ENCODE assay signal across 24 mouse cellular contexts in the genomic region with DNA sequence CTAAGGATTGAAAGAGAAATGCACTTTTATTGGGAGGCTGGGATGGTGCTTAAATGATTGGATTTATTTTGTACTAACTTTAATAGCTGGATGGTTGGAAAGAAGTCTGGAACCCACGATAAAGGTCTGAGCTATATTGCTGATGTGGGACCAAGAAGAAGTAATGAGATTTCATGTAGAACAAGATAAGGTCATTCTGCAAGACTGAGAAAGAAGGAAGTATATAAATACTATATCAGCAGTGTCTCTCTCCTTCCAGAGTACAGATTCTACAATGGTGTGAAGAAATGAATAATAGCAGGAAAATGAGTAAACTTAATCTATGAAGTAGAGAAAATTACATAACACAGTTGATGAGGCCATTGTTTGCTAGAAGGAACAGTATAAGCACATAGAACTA. TPM values are rescaled to one million over a fixed set of nuclear protein-coding genes. Genes with fewer than 3 reads are reported as not detected.
DNase-seq lines count a peak whose midpoint lies in the region; ATAC-seq and TF ChIP-seq lines count a peak whose summit lies in the region.
"Had no signal": no experiment of that assay in that cellular context is flagged by ENCODE, and none has a peak within 500 bp of the region (broad histone marks: within the 10 kb centered on the region; RNA-seq: fewer than 3 reads in every experiment).

No protein-coding gene starts in this region.

- H3K9ac ChIP-seq in forebrain, embryonic 13.5 days, result 0 out of 2 replicates have a peak overlapping the region, but pooled peaks have one; percentile 50
- H3K9ac ChIP-seq in forebrain, embryonic 11.5 days (ENCODE audit: low read length), result no peak overlapping the region
- no peak overlapping the region for H3K9ac ChIP-seq in intestine, embryonic 15.5 days
- no peak overlapping the region for H3K9ac ChIP-seq in intestine, postnatal 0 days (ENCODE audit: low read depth, low read length)
- H3K9ac ChIP-seq in midbrain, embryonic 15.5 days, result no peak overlapping the region
- no peak overlapping the region for H3K9ac ChIP-seq in liver, embryonic 15.5 days
- H3K9ac ChIP-seq: embryonic facial prominence, embryonic 13.5 days; lung, embryonic 15.5 days; stomach, embryonic 15.5 days had no signal

- TF ChIP-seq CTCF in intestine, postnatal 0 days (IDR thresholded peaks at IDR 0.05; ENCODE audit: low read depth), result no peak

- no peaks in the 10 kb centered on the region for H3K9me3 ChIP-seq in forebrain, embryonic 13.5 days (replicated peaks)
- H3K9me3 ChIP-seq in forebrain, embryonic 11.5 days (ENCODE audit: control insufficient read depth, low read length), result no peaks in the 10 kb centered on the region
- no peaks in the 10 kb centered on the region for H3K9me3 ChIP-seq in intestine, embryonic 15.5 days
- H3K9me3 ChIP-seq in intestine, postnatal 0 days (ENCODE audit: control insufficient read depth), result no peaks in the 10 kb centered on the region
- H3K9me3 ChIP-seq in midbrain, embryonic 10.5 days (replicated peaks), result no peaks in the 10 kb centered on the region; the same call in 1 of the 2 replicates
- no peaks in the 10 kb centered on the region for H3K9me3 ChIP-seq in midbrain, embryonic 15.5 days
- no peaks in the 10 kb centered on the region for H3K9me3 ChIP-seq in liver, embryonic 15.5 days (replicated peaks)
- H3K9me3 ChIP-seq: embryonic facial prominence, embryonic 13.5 days; heart, embryonic 13.5 days; lung, embryonic 15.5 days; stomach, embryonic 15.5 days had no signal

- H3K27ac ChIP-seq in forebrain, embryonic 13.5 days, result no peak overlapping the region
- no peak overlapping the region for H3K27ac ChIP-seq in forebrain, embryonic 11.5 days (ENCODE audit: low read depth, low read length)
- no peak overlapping the region for H3K27ac ChIP-seq in intestine, embryonic 15.5 days
- H3K27ac ChIP-seq in intestine, postnatal 0 days (ENCODE audit: low read depth, low read length), result no peak overlapping the region
- no peak overlapping the region for H3K27ac ChIP-seq in midbrain, embryonic 10.5 days (replicated peaks)
- no peak overlapping the region for H3K27ac ChIP-seq in midbrain, embryonic 15.5 days
- H3K27ac ChIP-seq in liver, embryonic 15.5 days (replicated peaks), result no peak overlapping the region
- H3K27ac ChIP-seq: embryonic facial prominence, embryonic 13.5 days; heart, embryonic 13.5 days; kidney, postnatal 0 days; layer of hippocampus, adult 2 months; lung, embryonic 15.5 days; stomach, embryonic 15.5 days had no signal

- no peak for ATAC-seq in forebrain, embryonic 13.5 days
- no peak for ATAC-seq in forebrain, embryonic 11.5 days (replicated peaks; ENCODE audit: low FRiP score)
- ATAC-seq in intestine, embryonic 15.5 days, result no peak
- no peak for ATAC-seq in intestine, postnatal 0 days
- no peak for ATAC-seq in midbrain, embryonic 15.5 days (replicated peaks)
- no peak for ATAC-seq in liver, embryonic 15.5 days (ENCODE audit: insufficient read depth)
- ATAC-seq: activated CD4-positive, CD25-positive, alpha-beta regulatory T cell, adult 4 months; CD4-positive, CD25-positive, alpha-beta regulatory T cell, adult 4 months; inflammation-experienced regulatory T-cells, adult 6 months had no signal

- peaks cover 34% of the 10 kb centered on the region for H3K4me1 ChIP-seq in forebrain, embryonic 13.5 days
- H3K4me1 ChIP-seq in forebrain, embryonic 11.5 days (replicated peaks; ENCODE audit: control insufficient read depth, insufficient read depth, low read length), result no peaks in the 10 kb centered on the region; the same call in 1 of the 2 replicates
- H3K4me1 ChIP-seq in intestine, embryonic 15.5 days (replicated peaks), result peaks cover 10% of the 10 kb centered on the region; the same call in 1 of the 2 replicates
- no peaks in the 10 kb centered on the region for H3K4me1 ChIP-seq in intestine, postnatal 0 days (replicated peaks; ENCODE audit: control insufficient read depth, insufficient read depth, low read length)
- H3K4me1 ChIP-seq in midbrain, embryonic 10.5 days, result peaks cover 32% of the 10 kb centered on the region
- peaks cover 33% of the 10 kb centered on the region for H3K4me1 ChIP-seq in midbrain, embryonic 15.5 days
- peaks cover 34% of the 10 kb centered on the region for H3K4me1 ChIP-seq in liver, embryonic 15.5 days (replicated peaks)

- no peak for DNase-seq in forebrain, embryonic 11.5 days (ENCODE audit: low spot score)
- DNase-seq in midbrain, embryonic 10.5 days (ENCODE audit: low spot score), result no peak
- no peak for DNase-seq in cerebellum, postnatal 4 days (ENCODE audit: low spot score in 2 of 2)
- DNase-seq: adrenal gland, postnatal 10 days; cerebellum, adult 9-10 months; heart, postnatal 36 days; left cerebral cortex, postnatal 4 days; lung, postnatal 4 days; retina, postnatal 1 day had no signal

- H3K36me3 ChIP-seq in forebrain, embryonic 13.5 days (ENCODE audit: poor library complexity, severe bottlenecking), result peaks cover 26% of the 10 kb centered on the region
- peaks cover 3% of the 10 kb centered on the region; the same call in 1 of the 2 replicates for H3K36me3 ChIP-seq in forebrain, embryonic 11.5 days (ENCODE audit: control insufficient read depth, insufficient read depth, low read length)
- peaks cover 8% of the 10 kb centered on the region for H3K36me3 ChIP-seq in intestine, embryonic 15.5 days
- 0 out of 2 replicates have a peak, but pooled peaks cover 5% of the 10 kb centered on the region for H3K36me3 ChIP-seq in intestine, postnatal 0 days (ENCODE audit: control insufficient read depth, insufficient read depth)
- peaks cover 46% of the 10 kb centered on the region for H3K36me3 ChIP-seq in midbrain, embryonic 10.5 days
- 0 out of 2 replicates have a peak, but pooled peaks cover 8% of the 10 kb centered on the region for H3K36me3 ChIP-seq in midbrain, embryonic 15.5 days (replicated peaks)
- peaks cover 31% of the 10 kb centered on the region for H3K36me3 ChIP-seq in liver, embryonic 15.5 days (replicated peaks)
- H3K36me3 ChIP-seq: stomach, embryonic 15.5 days had no signal

- no peaks in the 10 kb centered on the region for H3K27me3 ChIP-seq in forebrain, embryonic 13.5 days
- no peaks in the 10 kb centered on the region for H3K27me3 ChIP-seq in forebrain, embryonic 11.5 days (ENCODE audit: control insufficient read depth, insufficient read depth, low read length)
- no peaks in the 10 kb centered on the region for H3K27me3 ChIP-seq in intestine, embryonic 15.5 days (replicated peaks)
- no peaks in the 10 kb centered on the region for H3K27me3 ChIP-seq in intestine, postnatal 0 days (replicated peaks; ENCODE audit: control insufficient read depth, insufficient read depth, low read length)
- no peaks in the 10 kb centered on the region for H3K27me3 ChIP-seq in midbrain, embryonic 10.5 days (ENCODE audit: low read depth, poor library complexity, severe bottlenecking)
- H3K27me3 ChIP-seq in midbrain, embryonic 15.5 days (replicated peaks), result no peaks in the 10 kb centered on the region
- H3K27me3 ChIP-seq in liver, embryonic 15.5 days, result no peaks in the 10 kb centered on the region
- H3K27me3 ChIP-seq: embryonic facial prominence, embryonic 13.5 days; heart, embryonic 13.5 days; lung, embryonic 15.5 days; stomach, embryonic 15.5 days had no signal

- WGBS in forebrain, embryonic 13.5 days, result 95% methylated on average over 1 of the region's 1 CpGs
- 98% methylated on average over 1 of the region's 1 CpGs for WGBS in forebrain, embryonic 11.5 days
- WGBS in intestine, embryonic 15.5 days, result 89% methylated on average over 1 of the region's 1 CpGs
- 40% methylated on average over 1 of the region's 1 CpGs for WGBS in intestine, postnatal 0 days
- WGBS in midbrain, embryonic 10.5 days, result 98% methylated on average over 1 of the region's 1 CpGs
- 95% methylated on average over 1 of the region's 1 CpGs for WGBS in midbrain, embryonic 15.5 days
- WGBS in liver, embryonic 15.5 days (ENCODE audit: insufficient replicate concordance), result 79% methylated on average over 1 of the region's 1 CpGs

- H3K4me2 ChIP-seq in forebrain, embryonic 13.5 days, result peak overlapping the region; percentile 66
- H3K4me2 ChIP-seq in forebrain, embryonic 11.5 days (ENCODE audit: low read depth, low read length, severe bottlenecking), result no peak overlapping the region
- 0 out of 2 replicates have a peak overlapping the region, but pooled peaks have one; percentile 67 for H3K4me2 ChIP-seq in intestine, embryonic 15.5 days (replicated peaks)
- H3K4me2 ChIP-seq in intestine, postnatal 0 days (replicated peaks; ENCODE audit: low read depth), result no peak overlapping the region
- H3K4me2 ChIP-seq in midbrain, embryonic 15.5 days, result no peak overlapping the region
- peak overlapping the region; percentile 67 for H3K4me2 ChIP-seq in liver, embryonic 15.5 days
- H3K4me2 ChIP-seq: lung, embryonic 15.5 days had no signal

- no peak overlapping the region for H3K4me3 ChIP-seq in forebrain, embryonic 13.5 days
- H3K4me3 ChIP-seq in forebrain, embryonic 11.5 days (ENCODE audit: low read depth, low read length), result no peak overlapping the region
- no peak overlapping the region for H3K4me3 ChIP-seq in intestine, embryonic 15.5 days (replicated peaks)
- no peak overlapping the region for H3K4me3 ChIP-seq in intestine, postnatal 0 days (ENCODE audit: low read depth, low read length)
- H3K4me3 ChIP-seq in midbrain, embryonic 10.5 days, result peak overlapping the region; percentile 84; the same call in 1 of the 2 replicates
- H3K4me3 ChIP-seq in midbrain, embryonic 15.5 days, result no peak overlapping the region
- peak overlapping the region; percentile 74; the same call in 1 of the 2 replicates for H3K4me3 ChIP-seq in liver, embryonic 15.5 days (replicated peaks)
- H3K4me3 ChIP-seq: embryonic facial prominence, embryonic 13.5 days; heart, embryonic 13.5 days; layer of hippocampus, adult 2 months; lung, embryonic 15.5 days; myocyte; stomach, embryonic 15.5 days had no signal

RNA-seq across cellular contexts. Expression of a gene that starts 2.8 kb away (rescaled TPM):
- polyA plus RNA-seq in forebrain, embryonic 13.5 days (2015; fragmentation: Nextera tagmentation; extraction: Ambion mirVana), result 52.7 and 57.9 TPM in 2 replicates
- 59.4 and 60.4 TPM in 2 replicates for polyA plus RNA-seq in forebrain, embryonic 11.5 days (2014; fragmentation: Nextera tagmentation; extraction: Ambion mirVana)
- 45.8 and 51.1 TPM in 2 replicates for polyA plus RNA-seq in intestine, embryonic 15.5 days (2015; fragmentation: Nextera tagmentation; extraction: Ambion mirVana)
- 25.3 TPM in 2 replicates for polyA plus RNA-seq in intestine, postnatal 0 days (2015; fragmentation: Nextera tagmentation; extraction: Ambion mirVana)
- 60.2 and 60.7 TPM in 2 replicates for polyA plus RNA-seq in midbrain, embryonic 10.5 days (2016; fragmentation: Nextera tagmentation; extraction: Ambion mirVana)
- 29.8 and 30.2 TPM in 2 replicates for polyA plus RNA-seq in midbrain, embryonic 15.5 days (2015; fragmentation: Nextera tagmentation; extraction: Ambion mirVana)
- polyA plus RNA-seq in liver, embryonic 15.5 days (2015; fragmentation: Nextera tagmentation; extraction: Ambion mirVana), result 16.7 and 19.4 TPM in 2 replicates

Comparison
In these comparisons a context has a peak if more than half of its experiments do, and no peak if none do; other contexts are left out.
1. H3K4me2 ChIP-seq: peak in forebrain, embryonic 13.5 days (single experiment), intestine, embryonic 15.5 days (single experiment) and liver, embryonic 15.5 days (single experiment); none in forebrain, embryonic 11.5 days (single experiment), intestine, postnatal 0 days (single experiment) and midbrain, embryonic 15.5 days (single experiment).
2. H3K4me3 ChIP-seq: peak in midbrain, embryonic 10.5 days (single experiment) and liver, embryonic 15.5 days (single experiment); none in forebrain, embryonic 13.5 days (single experiment), forebrain, embryonic 11.5 days (single experiment), intestine, embryonic 15.5 days (single experiment), intestine, postnatal 0 days (single experiment) and midbrain, embryonic 15.5 days (single experiment).